Mouse (Mus musculus): ENCODE results near the gene Tsx.

Gene Tsx

DNA sequence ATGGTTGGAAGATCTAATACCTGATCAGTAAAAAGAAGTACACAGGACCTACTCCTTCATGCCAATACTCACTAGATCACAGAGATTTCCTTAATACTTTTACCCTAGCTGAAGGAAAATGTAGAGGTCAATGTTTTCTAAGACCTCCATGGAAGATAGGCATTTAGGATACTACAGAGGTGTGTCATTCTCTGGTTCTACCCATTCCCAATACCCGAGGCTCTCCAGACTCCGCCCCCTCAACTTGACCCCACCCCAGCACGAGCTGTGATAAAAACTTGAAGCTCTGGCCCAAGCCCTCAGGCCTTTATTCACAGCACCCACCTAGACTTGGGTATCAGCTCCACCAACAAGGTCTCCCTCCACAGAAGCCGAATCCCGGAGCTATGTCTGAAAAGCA, at the start of gene Tsx:
Gene Tsx, plus strand, starts transcription at position 301 of the 400 bp plus-strand sequence.
- no peak for DNase-seq (ENCODE audit: low read depth, low spot score)

DNA sequence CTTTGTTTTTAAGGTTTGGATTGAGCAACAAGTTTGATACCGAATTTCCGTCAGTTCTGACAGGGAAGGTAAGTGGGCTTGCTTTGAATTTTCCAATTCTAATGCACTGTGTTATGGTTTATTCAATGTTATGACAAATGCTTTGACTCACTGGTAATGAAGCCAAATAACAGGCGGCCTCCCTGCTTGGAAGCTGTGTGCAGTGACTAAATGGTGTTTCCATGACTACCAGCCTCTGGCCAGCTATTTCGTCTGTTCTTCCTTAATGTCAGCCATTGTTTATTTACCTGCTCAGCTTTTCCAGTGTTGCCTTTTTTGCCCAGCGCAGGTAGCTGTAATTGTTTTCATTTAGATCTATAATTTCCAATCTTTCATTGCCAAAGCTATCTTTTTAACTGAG, 48.1 kb upstream of the Tsx start:
- DNase-seq (ENCODE audit: low read depth, low spot score): peak; percentile 43

DNA sequence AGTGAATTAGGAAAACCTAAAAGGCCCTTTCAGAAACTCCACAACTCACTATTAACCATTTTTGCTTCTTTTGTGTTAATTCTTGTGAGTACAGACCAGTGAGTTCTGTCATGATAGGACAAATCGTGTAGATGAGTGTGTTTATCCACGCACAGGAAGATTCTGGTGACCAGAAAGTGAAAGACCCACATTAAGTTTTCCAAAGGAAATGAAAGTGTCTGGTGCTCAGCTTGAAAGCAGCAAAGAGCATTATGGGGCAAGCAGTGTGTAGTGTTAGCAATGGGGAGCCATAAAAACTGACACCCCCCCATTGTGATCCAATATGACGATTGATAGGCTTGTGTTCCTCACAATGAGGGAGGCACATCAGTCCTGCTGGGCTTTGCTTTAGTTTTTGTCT, 45.6 kb upstream of the Tsx start:
- DNase-seq (ENCODE audit: low read depth, low spot score): no peak

DNA sequence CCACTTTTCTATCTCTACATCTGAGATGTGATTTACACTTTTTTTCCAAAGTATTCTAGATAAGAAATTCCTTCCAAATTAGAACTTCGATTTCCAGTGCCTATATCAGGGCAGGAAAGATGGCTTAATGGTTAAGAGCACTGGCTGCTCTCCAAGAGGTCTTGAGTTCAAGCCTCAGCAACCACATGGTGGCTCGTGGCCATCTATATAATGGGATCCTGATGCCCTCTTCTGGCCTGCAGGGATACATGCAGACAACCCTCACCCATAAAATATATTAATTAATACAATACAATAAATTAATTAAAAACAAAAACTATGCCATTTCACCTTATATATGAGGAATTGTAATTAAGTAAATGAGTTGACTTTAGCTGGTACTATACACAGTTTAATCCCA, 43.0 kb upstream of the Tsx start:
- peak; percentile 55 for DNase-seq (ENCODE audit: low read depth, low spot score)

GRCm38 (mm10) chrX:103371627-103372026, 42.6 kb upstream of the Tsx start:
- DNase-seq (ENCODE audit: low read depth, low spot score): peak; percentile 65

- DNase-seq (ENCODE audit: low read depth, low spot score): peak; percentile 63
These were observed 40.0 kb upstream of the Tsx start for GRCm38 (mm10) chrX:103374250-103374649.

DNA sequence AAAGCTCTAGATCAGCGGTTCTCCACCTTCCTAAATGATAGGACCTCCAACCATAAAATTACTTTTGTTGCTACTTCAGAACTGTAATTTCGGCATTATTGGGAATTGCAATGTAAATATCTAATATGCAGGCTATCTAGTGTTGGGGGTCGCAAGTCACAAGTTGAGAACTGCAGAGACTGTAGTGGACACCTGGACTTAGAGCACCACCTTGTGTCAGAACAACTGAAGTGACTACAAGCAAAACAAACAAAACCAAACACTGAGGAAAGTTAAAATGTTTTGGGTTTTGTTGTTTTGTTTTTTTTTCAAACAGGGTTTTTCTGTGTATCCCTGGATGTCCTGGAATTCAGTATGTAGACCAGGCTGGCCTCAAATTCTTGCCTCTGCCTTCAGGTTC, 29.7 kb upstream of the Tsx start:
- peak; percentile 25 for DNase-seq (ENCODE audit: low read depth, low spot score)

DNA sequence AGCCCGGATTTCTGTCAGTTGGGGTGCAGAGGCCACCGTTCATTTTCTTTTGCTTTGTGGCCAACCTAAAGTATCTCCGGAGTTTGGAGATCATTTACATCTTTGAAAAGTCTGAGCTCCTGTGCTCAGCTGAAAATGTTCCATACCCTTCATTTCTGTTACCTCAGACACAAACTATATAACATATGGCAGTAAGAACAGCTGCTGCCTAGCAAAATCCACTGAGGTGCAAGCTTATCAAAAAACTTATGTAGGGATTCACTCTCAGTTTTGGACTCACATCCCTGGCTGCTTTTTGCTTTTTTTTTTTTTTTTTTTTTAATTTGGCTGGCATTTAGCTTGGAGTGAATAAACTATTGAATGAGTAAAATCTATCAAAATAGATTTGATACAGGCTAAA, 26.1 kb upstream of the Tsx start:
- no peak for DNase-seq (ENCODE audit: low read depth, low spot score)

- DNase-seq (ENCODE audit: low read depth, low spot score): no peak
These were observed 20.4 kb upstream of the Tsx start for GRCm38 (mm10) chrX:103393841-103394240.

DNA sequence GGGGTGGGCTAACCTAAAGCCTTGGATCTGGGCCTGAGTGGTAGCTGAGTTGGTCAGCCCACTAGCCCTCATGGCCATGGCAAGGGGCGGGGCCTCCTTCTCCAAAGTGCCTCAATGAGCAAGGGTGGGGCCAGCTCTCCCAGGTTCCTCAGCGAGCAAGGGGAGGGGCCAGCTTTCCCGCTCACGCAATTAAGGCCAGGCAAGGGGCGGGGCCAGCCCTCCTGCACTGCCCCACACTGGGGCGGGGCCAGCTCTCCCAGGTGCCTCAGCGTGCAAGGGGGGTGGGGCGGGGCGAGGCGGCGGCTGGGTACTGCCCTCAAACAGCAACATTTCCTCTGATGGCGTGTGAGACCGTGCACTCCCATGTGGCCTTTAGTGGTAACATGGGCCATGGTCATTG, 9.2 kb upstream of the Tsx start:
- DNase-seq (ENCODE audit: low read depth, low spot score): peak; percentile 94

GRCm38 (mm10) chrX:103421710-103422109, 7.4 kb downstream of the Tsx start, which contains the start of gene Gm26992:
Gene Gm26992, plus strand, starts transcription at chrX:103422010.
- DNase-seq (ENCODE audit: low read depth, low spot score): no peak

- peak; percentile 45 for DNase-seq (ENCODE audit: low read depth, low spot score)
These were observed 13.4 kb downstream of the Tsx start for GRCm38 (mm10) chrX:103427677-103428076.

DNA sequence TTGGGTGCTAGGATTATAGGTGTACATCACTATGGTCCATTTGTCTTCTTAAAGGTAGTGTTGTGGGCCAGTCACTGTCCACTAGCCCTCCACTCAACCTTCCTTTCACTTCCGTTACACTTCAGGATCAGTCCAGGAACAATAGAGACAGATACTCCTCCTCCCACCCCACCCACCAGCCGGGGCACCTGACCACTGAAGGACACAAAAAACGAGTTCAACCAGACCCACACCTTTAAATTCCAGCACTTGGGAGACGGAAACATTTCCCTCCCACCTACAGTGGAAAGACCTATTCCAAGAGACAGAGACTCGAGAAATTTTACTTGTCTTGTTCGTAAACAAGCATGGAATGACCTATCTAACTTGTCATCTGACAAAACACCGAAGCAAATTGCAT, 18.0 kb downstream of the Tsx start:
- peak; percentile 89 for DNase-seq (ENCODE audit: low read depth, low spot score)

- peak; percentile 91 for DNase-seq (ENCODE audit: low read depth, low spot score)
These were observed 23.8 kb downstream of the Tsx start for GRCm38 (mm10) chrX:103438023-103438422.

DNA sequence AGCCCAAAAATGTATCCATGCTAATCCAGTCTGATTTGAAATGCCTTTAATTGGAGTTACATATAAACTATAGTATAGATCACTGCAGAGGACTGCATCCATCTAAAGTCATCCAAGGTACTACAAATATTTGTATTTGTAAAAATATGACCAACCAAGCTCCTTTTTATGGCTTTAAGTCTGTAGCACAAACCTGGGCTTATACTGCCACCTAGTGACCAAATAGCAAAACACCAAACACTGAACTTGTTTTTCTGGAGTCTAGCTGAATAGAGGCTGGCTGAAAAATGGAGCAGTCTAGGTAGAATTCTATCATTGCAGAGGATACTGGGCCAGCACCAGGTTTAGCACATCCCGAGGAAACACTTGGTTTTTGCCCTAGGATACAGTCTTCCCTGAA, 26.5 kb downstream of the Tsx start:
- peak; percentile 79 for DNase-seq (ENCODE audit: low read depth, low spot score)

DNA sequence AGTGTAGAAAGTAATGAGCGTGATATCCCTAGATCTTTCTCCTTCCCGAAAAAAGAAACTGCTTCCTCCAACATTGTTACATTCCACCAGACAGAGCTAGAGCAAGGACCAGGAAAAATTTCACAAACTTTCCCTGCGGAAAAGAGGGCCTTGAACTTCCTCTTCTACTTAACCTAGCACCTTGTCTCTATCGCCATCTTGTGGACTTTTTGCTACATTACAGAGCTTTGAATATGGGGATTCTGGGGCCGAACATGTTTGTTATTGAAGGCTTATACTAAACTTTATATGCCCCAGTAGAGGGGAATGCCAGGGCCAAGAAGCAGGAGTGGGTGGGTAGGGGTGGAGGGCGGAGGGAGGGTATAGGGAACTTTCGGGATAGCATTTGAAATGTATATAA, 29.5 kb downstream of the Tsx start:
- DNase-seq (ENCODE audit: low read depth, low spot score): peak; percentile 80

DNA sequence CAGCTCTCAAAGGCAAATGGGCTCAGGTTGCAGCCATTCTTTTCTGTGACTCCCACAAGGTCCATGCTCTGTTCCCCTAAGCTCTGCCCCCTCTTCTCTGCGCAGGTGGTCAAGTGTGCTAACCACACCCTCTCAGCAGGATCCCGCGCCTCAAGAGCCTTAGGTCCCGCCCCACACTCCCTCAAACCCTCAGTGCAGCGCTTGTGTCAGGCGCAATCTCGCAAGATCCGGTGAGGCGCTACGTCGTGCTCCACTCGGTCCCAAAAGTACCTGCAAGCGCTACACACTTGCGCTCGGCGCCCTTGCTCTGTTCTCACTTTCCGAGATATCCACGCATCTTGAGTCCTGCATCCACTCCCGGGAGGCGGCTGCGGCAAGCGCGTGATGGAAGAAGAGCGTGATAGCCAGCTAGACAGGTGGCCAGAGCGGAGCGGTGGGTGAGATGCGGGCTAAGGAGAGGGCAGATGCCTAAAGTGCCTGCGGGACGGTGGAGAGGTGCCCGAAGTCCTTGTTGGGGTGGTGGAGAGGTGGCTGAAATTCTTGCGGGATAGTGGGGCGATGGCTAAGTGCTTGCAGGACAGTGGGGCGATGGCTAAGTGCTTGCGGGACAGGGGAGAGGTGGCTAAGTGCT, 33.4 kb downstream of the Tsx start:
- peak; percentile 93 for DNase-seq (ENCODE audit: low read depth, low spot score)

DNA sequence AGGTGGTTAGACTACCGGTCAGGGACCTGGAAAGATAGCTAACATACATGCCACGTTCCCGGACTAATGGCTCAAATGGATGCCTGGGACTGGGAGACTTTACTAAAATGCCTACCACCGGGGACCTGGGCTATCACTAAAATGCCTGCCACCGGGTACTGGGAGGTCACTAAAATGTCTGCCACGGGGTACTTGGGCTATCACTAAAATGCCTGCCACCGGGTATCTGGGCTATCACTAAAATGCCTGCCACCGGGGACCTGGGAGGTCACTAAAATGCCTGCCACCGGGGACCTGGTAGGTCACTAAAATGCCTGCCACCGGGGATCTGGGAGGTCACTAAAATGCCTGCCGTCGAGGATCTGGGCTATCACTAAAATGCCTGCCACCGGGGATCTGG, 34.2 kb downstream of the Tsx start:
- peak; percentile 63 for DNase-seq (ENCODE audit: low read depth, low spot score)

DNA sequence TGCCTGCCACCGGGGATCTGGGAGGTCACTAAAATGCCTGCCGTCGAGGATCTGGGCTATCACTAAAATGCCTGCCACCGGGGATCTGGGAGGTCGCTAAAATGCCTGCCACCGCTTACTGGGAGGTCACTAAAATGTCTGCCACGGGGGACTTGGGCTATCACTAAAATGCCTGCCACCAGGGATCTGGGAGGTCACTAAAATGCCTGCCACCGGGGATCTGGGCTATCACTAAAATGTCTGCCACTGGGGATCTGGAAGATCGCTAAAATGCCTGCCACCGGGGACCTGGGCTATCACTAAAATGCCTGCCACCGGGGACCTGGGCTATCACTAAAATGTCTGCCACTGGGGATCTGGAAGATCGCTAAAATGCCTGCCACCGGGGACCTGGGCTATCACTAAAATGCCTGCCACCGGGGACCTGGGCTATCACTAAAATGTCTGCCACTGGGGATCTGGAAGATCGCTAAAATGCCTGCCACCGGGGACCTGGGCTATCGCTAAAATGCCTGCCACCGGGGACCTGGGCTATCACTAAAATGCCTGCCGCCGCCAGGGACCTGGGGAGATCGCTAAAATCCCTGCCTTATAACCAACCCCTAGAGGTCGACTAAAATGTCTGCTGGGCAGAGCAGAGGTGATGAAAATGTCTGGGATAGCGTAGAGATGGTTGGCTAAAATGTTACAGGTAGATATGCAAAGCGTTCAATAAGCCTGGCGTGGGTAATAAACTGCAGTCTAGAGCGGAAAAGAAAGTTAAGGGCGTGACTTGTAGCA, 34.9 kb downstream of the Tsx start:
- peak; percentile 82 for DNase-seq (ENCODE audit: low read depth, low spot score)

DNA sequence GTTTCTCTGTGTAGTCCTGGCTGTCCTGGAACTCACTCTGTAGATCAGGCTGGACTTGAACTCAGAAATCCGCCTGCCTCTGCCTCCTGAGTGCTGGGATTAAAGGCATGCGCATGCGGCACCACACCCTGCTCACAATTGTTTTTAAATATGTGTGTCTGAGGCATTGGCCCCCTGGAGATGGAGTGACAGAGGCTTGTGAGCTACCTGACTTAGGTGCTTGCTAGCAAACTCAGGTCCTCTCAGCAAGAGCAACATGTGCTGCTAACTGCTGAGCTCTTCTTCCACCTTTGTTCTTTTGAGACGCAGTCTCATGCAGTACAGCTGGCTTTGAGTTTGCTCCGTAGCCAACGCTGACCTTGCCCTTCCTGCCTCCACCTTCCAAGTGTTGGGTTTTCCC, 38.5 kb downstream of the Tsx start:
- peak; percentile 54 for DNase-seq (ENCODE audit: low read depth, low spot score)

DNA sequence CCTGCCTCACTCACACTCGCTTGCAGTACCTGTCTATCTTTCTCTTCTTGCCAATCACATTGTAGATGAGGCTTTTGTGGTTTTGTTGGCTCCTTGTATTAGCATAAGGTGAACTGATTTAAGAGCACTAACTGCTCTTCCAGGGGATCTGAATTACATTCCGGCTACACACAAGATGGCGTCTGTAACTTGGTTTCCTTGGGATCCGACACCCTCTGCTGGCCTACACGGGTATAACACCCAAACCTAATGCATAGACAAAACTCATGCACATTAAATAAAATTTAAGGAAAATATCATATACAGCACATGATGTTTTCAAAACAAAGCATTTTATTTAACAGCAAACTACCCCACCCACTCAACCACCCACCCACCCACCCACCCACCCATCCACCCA, 45.8 kb downstream of the Tsx start:
- DNase-seq (ENCODE audit: low read depth, low spot score): peak; percentile 74

DNA sequence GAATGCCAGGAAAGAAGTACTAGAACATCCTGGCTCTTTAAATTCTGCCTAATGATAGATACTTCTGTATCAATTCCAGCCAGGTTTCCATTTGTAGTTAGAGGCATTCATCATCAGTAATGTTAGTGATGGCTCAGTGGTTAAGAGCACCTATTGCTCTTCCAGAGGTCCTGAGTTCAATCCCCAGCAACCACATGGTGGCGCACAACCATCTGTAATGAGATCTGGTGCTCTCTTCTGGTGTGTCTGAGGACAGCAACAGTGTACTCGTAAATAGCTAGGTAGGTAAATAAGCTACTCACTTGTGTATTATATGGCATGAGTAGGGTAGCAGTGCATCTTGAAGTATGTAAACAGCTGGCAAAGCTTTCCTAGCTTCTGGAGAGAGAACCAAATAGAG, 54.7 kb downstream of the Tsx start:
- no peak for DNase-seq (ENCODE audit: low read depth, low spot score)

GRCm38 (mm10) chrX:103472346-103472745, 58.1 kb downstream of the Tsx start:
- DNase-seq (ENCODE audit: low read depth, low spot score): peak; percentile 94

Data from R1 (cell line).